Mouse (Mus musculus) ES-CJ7 (cell line): ENCODE measurements around the gene Plk3.

Experiments
- DNase-seq: peaks from one replicate; pipeline ENCODE4 v3.0.0; 2011; ENCODE audit warnings: low read depth, low spot score

Gene Plk3

DNA sequence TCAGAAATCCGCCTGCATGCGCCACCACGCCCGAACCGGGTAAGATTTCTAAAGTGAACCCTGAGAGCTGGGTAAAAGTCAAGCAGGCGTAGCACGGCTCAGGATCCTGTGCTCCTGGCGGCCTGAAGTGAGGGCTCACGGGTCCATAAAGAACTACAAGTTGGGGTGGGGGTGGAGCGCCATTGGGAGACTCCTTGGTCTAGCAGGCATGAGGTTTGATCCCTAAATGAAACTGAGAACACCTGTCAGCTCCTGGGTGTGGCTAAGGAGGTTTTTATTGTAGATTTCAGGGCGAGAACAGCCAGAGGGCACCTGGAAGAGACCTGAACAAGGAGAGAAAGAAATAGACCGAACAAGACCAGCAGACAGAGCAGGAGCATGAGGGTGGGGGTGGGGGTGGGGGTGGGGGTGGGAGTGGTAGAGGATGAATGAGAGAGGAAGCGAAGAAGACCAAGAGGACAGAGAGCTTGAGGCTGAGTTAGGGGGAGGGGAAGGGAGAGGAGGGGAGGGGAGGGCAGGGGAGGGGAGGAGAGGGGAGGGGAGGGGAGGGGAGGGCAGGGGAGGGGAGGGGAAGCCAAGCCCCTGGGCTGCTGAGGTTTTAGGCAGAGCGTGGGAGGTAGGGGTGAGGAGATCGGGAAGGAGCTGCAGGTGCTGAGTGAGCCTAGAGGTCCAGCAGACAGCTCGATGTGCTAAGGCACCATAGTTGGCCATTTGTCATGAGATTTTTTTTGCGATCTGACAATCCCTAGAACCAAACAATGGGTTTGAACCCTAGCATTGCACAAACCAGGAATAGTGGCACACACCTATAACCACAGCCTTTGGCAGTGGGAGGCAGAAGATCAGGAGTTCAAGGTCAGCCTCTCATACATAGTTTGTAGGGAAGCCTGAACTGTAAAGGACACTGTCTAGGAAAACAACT, 4.8 kb upstream of the Plk3 start:
- peak; percentile 92 for DNase-seq

DNA sequence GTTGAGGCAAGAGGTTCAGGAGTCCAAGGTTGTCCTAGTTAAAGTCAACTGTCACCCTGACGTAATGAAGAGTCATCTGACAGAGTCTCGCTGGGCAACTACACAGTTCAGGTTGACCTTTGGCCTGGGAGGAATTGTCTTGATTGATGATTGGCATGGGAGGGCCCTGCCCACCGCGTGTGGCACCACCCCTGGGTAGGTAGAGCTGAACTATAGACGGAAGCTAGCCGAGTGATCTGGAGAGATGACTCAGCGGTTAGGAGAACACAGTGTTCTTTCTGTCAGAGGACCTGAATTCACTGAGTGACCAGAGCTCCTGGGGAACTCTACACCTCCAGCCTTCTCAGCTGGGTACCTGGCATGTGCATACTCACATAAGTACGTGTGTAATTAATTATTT, 2.3 kb upstream of the Plk3 start:
- peak; percentile 77 for DNase-seq

DNA sequence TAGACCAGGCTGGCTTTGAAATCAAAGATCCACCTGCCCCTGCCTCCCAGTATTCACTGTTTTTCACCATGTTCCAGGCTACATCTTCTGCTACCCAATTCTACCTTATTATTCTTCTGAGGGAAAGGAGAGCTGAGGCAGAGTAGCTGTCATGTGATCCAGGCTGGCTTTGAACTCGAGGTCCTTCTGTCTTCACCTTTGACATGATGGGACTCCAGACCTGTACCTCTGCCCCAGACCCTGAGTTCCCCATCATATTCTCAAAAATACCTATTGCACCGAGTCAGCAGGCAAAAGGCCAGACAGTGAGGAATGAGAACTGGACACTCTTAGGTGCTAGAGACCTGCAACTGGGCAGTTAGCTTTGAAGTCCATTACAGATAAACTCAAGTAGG, 835 bp upstream of the Plk3 start:
- no peak for DNase-seq

GRCm38 (mm10) chr4:117133366-117133796, 382 bp downstream of the Plk3 start:
- DNase-seq, result no peak

- DNase-seq, result no peak
Measured at GRCm38 (mm10) chr4:117132794-117133143, 994 bp downstream of the Plk3 start.

DNA sequence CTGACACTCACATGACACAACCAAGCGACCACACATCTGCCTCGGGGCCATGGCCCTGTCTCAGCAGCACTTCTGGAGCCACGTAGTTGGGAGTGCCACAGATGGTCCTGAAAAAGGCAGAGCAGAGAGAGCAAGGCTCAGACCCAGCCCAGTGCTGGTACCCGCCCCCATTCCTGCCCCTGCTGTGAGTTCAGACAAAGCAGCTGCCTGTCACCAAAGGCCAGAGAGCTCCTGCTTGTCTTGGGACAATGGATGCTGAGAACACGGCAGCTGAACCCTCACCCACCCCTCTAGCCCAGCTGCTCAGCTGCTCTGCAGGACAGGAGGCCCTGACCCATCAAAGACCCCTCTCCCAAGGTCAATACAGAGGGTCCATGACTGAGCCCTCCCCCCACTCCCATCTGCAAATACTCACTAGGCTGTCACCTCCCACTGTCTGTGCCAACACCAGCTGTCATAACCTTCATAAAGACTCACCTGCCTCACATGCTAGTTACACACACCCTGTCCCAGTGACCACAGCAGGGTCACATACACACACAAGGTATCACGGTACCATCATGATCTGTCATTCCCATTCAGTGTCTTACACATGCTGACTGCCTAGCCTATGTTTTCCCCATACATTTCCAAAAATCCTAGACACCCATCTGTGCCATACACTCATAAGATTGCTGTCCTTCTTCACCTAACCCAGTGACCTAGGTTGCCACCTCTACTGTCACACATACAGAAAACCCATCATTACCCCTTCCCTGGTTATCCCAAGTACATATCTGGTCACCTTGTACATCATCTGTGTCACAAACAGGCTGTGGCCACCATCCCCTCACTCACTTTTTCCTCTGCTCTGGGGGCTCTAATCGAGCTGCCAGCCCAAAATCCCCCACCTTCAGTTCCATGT, 1.6 kb downstream of the Plk3 start:
- DNase-seq, result peak; percentile 93

GRCm38 (mm10) chr4:117131198-117131597, 2.6 kb downstream of the Plk3 start:
- no peak for DNase-seq

DNA sequence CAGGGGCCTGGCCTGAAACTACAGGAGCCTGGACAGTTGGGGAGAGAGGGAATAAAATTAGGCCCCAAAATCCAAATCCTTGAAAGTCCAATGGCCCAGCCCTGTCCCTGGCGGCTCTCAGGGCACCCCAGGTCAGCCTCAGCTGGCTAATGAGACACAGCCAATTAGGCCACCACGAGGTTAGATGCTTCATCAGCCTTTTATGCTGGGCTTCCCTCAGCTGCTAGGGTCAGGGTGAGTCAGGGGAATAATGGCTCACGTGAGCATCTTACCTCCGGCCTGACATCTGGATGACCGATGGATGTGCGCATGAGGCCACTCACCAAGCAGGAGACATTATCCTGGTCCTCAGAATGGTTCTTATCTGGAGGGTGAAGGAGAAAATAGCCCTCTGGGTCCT, 3.0 kb downstream of the Plk3 start:
- DNase-seq, result no peak

GRCm38 (mm10) chr4:117127991-117128686, 5.6 kb downstream of the Plk3 start:
- DNase-seq, result no peak

DNA sequence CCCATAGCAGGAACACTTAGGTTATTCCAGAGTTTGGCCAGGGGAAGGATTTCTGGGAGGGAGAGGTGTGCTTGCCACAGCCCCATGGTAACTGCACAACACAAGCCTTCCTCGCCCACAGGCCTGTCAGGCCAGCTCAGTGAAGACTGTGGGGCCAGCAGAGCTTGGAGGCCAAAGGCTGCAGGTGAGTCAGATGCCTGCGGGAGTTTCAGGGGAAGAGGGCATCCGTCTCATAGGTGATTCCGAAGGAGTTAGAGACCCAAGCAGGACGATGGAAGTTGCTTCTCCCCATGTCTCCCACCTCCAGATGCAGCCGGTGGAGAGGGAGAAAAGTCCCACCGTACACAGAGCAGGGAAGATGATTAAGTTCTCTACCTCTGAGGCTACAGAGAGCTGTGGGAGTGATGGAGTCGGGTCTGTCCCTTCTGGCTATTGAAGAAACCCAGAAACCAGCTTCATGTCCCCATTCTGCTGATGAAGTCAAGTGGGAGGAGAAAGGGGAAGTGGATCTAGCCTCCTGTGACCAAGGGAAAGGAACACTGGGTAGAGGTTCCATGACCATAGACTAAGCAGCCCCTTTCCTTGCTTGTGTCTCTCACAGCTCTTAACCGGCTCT, 7.0 kb downstream of the Plk3 start, which contains the start of gene Tctex1d4:
TSS of gene Tctex1d4 (plus strand) at position 120 of the 616 bp plus-strand sequence.
- no peak for DNase-seq

DNA sequence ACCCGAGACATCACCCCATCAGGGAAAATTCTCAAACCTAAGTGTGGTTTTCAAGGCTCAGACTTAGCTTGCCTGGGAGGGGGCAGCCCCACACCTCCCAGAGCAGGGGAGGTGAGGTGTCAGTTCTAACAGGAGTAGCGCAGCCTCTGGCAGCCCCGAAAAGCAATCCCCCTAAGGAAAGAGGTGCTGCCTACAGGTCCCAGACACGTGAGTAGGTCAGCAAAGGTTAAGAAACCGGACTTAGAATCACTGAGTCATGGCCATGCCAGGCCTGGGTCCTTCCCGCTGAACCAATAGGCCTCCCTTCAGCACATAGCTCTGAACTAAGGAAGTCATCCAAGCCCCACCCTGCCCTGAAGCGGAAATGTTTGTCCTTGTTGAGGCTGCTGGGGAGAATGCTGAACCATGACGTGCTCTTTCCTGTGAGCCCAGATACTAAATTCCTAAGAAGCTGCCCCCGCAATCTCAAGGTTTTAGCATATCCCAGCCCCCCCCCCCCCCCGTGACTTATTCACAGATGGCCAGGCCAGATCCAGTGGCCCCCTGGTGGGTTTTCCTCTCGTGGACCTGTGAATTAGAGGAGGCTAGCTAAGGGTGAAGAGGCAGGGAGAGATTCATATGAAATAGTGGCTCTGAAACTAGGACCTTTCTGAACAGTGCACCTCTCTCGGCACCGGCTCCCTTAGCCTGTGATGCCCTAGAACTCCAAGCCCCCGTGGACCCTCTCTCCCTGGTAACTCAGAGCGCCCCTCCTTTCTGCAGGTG, 7.7 kb downstream of the Plk3 start:
- DNase-seq, result peak; percentile 96

GRCm38 (mm10) chr4:117125348-117125909, 8.3 kb downstream of the Plk3 start, which contains the start of gene Btbd19:
Gene Btbd19 (minus strand): TSS chr4:117125725.
- DNase-seq, result peak; percentile 90

- DNase-seq, result no peak
Measured at GRCm38 (mm10) chr4:117124518-117125347, 9.0 kb downstream of the Plk3 start.

GRCm38 (mm10) chr4:117124218-117124517, 9.6 kb downstream of the Plk3 start:
- no peak for DNase-seq

- DNase-seq, result no peak
Measured at GRCm38 (mm10) chr4:117123546-117124217, 10.1 kb downstream of the Plk3 start.

GRCm38 (mm10) chr4:117122209-117122608, 11.6 kb downstream of the Plk3 start:
- no peak for DNase-seq

GRCm38 (mm10) chr4:117120445-117121414, 13.0 kb downstream of the Plk3 start:
- DNase-seq, result peak; percentile 97

- DNase-seq, result no peak
Measured at GRCm38 (mm10) chr4:117120052-117120444, 13.7 kb downstream of the Plk3 start.
